Mouse (Mus musculus) midbrain, embryonic 15.5 days (tissue): ENCODE data around the gene Foxp1. TPM values are rescaled to one million over a fixed set of nuclear protein-coding genes. Genes with fewer than 3 reads are reported as not detected.

ENCODE experiments used
- ATAC-seq: fragments of 200-750 bp; cut with Nextera tagmentation; replicated peaks from 2 replicates; pipeline ENCODE4 v1.8.0; 2017; ENCODE audit warnings: moderate TSS enrichment
- H3K27ac ChIP-seq: fragments of 300-500 bp; sonication (generic); 2 replicates; pipeline ENCODE4 v1.5.1; 2015; ENCODE audit warnings: mild to moderate bottlenecking, inconsistent platforms
- H3K27me3 ChIP-seq: fragments of 300-500 bp; sonication (generic); replicated peaks from 2 replicates; pipeline ENCODE4 v1.6.1; 2015; ENCODE audit warnings: inconsistent platforms
- H3K36me3 ChIP-seq: fragments of 300-500 bp; sonication (generic); replicated peaks from 2 replicates; pipeline ENCODE4 v1.6.1; 2015; ENCODE audit warnings: inconsistent platforms
- H3K4me1 ChIP-seq: fragments of 300-500 bp; sonication (generic); 2 replicates; pipeline ENCODE4 v1.6.1; 2015; ENCODE audit warnings: inconsistent platforms
- H3K4me2 ChIP-seq: fragments of 300-500 bp; sonication (generic); 2 replicates; pipeline ENCODE4 v1.6.1; 2015; ENCODE audit warnings: inconsistent platforms, mild to moderate bottlenecking, moderate library complexity
- H3K4me3 ChIP-seq: fragments of 300-500 bp; sonication (generic); 2 replicates; pipeline ENCODE4 v1.5.1; 2015; ENCODE audit warnings: mild to moderate bottlenecking, inconsistent platforms
- H3K9ac ChIP-seq: fragments of 300-500 bp; sonication (generic); 2 replicates; pipeline ENCODE4 v1.6.1; 2015; ENCODE audit warnings: mild to moderate bottlenecking, inconsistent platforms
- H3K9me3 ChIP-seq: fragments of 300-500 bp; sonication (generic); 2 replicates; pipeline ENCODE4 v1.6.1; 2016; ENCODE audit warnings: inconsistent platforms
- WGBS: fragments of 180-500 bp; shearing (Covaris S2); methylation state at CpG from one replicate; pipeline ENCODE4 v1.1.7; 2015; ENCODE audit warnings: mixed read lengths; 5-methylcytosine and 5-hydroxymethylcytosine counted together
- polyA plus RNA-seq: library from polyadenylated mRNA; unstranded; fragments of >200 nt; fragmentation: Nextera tagmentation; extraction: Ambion mirVana; gene quantifications from 2 replicates; pipeline ENCODE4 v1.2.1, GENCODE M21; 2015

The Foxp1 gene
- polyA plus RNA-seq, 1 experiment from 2014 or later, result 84.1 TPM

DNA sequence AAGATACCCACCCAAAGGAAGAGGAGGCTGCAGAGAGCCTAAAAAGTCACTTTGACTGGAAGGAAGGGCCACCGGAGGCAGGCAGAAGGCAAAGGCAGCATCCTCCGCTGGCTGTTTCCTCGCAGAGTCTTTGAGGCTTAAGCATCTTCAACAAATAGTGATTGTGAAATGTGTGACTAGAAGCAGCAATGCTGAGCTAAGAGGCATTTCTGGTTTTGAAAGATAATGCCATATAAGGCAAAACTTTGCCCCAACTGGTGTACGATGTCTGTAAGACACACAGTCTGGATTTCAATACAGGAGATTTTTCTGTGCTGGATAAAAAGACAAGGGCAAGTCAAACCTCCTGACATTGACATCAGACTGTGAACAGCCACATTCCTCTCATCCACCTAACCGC lies 51.6 kb downstream of the Foxp1 start:
- WGBS, result 82% methylated on average over 5 of the region's 5 CpGs
- H3K9ac ChIP-seq, result no peak overlapping the region
- no peak for ATAC-seq

DNA sequence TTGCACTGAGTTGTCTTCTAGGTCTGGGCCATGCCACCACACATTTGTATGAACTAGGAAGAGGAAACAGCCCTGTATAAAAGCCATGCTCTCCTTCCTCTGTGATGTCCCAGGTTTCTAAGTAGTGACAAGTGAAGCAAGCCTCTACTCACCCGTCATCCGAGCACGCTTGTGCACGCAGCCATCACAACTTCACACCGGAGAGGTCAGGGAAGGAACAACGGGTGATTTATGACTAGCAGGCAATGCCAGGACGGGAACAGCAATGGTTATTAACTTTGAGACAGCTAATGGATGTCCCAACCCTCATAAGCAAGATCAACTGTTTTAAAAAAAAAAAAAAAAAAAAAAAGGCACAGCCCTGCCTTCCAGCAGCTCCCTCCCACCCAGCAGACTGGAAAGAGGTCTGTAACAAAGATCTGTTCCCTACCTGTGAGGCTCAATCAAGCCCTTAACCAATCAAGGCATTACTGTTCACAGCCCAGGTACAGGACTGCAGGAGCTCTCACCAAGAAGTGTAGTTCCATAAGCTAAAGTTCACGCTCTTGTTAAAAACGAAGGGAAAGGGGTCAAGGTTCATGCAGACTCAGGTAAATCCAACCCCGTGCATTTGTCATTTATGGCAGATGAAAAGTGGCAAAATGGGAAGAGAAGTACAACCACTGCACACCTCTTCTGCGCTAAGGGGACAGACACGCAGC lies 53.2 kb downstream of the Foxp1 start:
- no peaks in the 10 kb centered on the region for H3K9me3 ChIP-seq
- no peaks in the 10 kb centered on the region for H3K27me3 ChIP-seq
- H3K4me2 ChIP-seq, result no peak overlapping the region
- ATAC-seq, result no peak
- 92% methylated on average over 12 of the region's 12 CpGs for WGBS
- H3K4me3 ChIP-seq, result no peak overlapping the region
- no peaks in the 10 kb centered on the region; the same call in 1 of the 2 replicates for H3K4me1 ChIP-seq
- H3K27ac ChIP-seq, result no peak overlapping the region
- no peak overlapping the region for H3K9ac ChIP-seq
- H3K36me3 ChIP-seq, result no peaks in the 10 kb centered on the region

More for the DNA sequence above, 51.6 kb downstream of the Foxp1 start:
- Histone ChIP-seq H3K27me3 (no peaks in the 10 kb centered on the region), H3K9me3 (no peaks in the 10 kb centered on the region), H3K27ac (no peak overlapping the region), H3K4me2 (no peak overlapping the region), H3K4me1 (no peaks in the 10 kb centered on the region; the same call in 1 of the 2 replicates), H3K4me3 (no peak overlapping the region), H3K36me3 (no peaks in the 10 kb centered on the region)

DNA sequence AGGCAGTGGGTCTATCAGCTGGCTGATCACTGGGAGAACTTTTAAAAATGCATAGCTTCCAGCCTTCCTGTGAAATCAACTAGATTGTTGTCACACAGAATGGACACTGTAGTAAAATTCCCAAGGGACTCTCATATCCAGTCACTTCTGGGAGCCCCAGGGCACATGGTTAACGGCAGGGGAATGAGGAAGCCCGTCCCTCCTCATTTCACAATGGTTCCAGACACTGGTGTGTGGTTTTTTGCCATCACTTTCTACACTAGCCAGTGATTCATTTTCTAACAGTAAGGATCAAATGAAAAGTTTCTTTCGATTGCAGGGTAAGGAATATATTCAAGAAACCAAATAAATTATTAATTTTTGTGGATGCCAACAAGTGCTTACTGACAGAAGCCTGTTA lies 54.7 kb downstream of the Foxp1 start:
- WGBS, result 51% methylated on average over 3 of the region's 3 CpGs
- no peaks in the 10 kb centered on the region for H3K9me3 ChIP-seq
- ATAC-seq, result no peak
- no peak overlapping the region for H3K27ac ChIP-seq
- H3K4me1 ChIP-seq, result no peaks in the 10 kb centered on the region; the same call in 1 of the 2 replicates
- no peak overlapping the region for H3K4me2 ChIP-seq
- H3K36me3 ChIP-seq, result no peaks in the 10 kb centered on the region
- no peaks in the 10 kb centered on the region for H3K27me3 ChIP-seq
- no peak overlapping the region for H3K4me3 ChIP-seq
- no peak overlapping the region for H3K9ac ChIP-seq

DNA sequence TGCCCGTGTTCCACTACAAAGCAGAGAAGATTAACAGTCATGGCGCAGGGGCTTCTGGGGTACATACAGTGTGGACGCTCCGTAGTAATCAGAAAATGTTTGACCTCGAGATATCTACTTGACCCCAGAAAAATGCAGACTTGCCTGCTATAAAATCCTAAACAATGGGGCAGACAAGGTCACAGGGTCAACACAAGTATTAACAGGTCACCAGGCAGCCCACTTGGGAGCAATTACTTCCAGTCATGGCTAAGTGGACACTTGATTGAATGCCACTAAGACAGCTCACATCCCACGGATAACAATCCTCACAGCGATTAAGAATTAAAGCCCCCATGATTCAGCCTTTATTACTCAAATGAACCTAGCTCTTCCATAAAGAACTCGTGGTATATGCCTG lies 55.4 kb downstream of the Foxp1 start:
- Histone ChIP-seq H3K4me2 (no peak overlapping the region), H3K9me3 (no peaks in the 10 kb centered on the region), H3K27ac (no peak overlapping the region), H3K27me3 (no peaks in the 10 kb centered on the region), H3K36me3 (no peaks in the 10 kb centered on the region), H3K4me1 (no peaks in the 10 kb centered on the region; the same call in 1 of the 2 replicates), H3K9ac (no peak overlapping the region), H3K4me3 (no peak overlapping the region)
- no peak for ATAC-seq
- WGBS, result 28% methylated on average over 8 of the region's 8 CpGs

DNA sequence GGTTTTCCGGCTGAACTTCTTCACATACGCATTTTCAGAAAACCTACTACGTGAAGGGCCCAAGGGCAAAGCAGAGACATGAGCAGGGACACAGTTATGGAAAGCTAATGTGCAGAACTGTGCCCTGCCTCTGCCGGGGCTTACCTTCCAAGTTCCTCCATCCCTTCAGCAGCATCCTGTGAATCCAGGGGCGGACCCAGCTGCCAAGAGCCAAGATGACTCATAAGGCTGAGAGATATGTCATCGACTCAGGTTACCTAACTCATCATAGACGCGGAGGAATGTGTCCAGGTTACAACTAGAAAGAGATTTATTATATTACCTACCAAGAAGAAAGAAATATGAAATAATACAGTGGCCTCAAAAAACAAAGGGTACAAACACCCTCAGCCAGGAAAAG lies 56.2 kb downstream of the Foxp1 start:
- Histone ChIP-seq H3K27me3 (no peaks in the 10 kb centered on the region), H3K4me1 (no peaks in the 10 kb centered on the region; the same call in 1 of the 2 replicates), H3K4me2 (no peak overlapping the region), H3K27ac (no peak overlapping the region), H3K9ac (no peak overlapping the region), H3K9me3 (no peaks in the 10 kb centered on the region), H3K36me3 (no peaks in the 10 kb centered on the region), H3K4me3 (no peak overlapping the region)
- ATAC-seq, result no peak
- 87% methylated on average over 8 of the region's 8 CpGs for WGBS

DNA sequence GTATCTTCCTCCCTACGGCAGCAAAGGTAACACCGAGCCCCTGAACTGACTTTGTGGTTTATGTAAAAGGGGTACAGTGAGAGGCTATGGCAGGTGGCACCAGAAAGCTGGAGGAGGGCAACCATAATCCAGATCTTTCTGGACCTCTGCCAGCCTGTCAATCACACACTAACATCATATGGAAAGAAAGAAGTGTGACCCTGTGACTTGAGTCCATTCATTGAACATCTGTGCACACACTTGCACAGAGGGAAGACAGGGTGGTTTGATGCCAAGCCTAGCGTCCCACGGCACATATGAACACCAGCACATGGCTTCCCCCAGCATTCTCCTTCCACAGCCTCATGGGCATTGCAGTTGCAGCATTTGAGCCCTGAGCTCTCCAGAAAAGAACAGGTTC lies 58.1 kb downstream of the Foxp1 start:
- Histone ChIP-seq H3K27me3 (no peaks in the 10 kb centered on the region), H3K9ac (no peak overlapping the region), H3K9me3 (no peaks in the 10 kb centered on the region), H3K4me2 (no peak overlapping the region), H3K36me3 (no peaks in the 10 kb centered on the region), H3K4me3 (no peak overlapping the region), H3K27ac (no peak overlapping the region), H3K4me1 (no peaks in the 10 kb centered on the region; the same call in 1 of the 2 replicates)
- 69% methylated on average over 4 of the region's 4 CpGs for WGBS
- ATAC-seq, result no peak

DNA sequence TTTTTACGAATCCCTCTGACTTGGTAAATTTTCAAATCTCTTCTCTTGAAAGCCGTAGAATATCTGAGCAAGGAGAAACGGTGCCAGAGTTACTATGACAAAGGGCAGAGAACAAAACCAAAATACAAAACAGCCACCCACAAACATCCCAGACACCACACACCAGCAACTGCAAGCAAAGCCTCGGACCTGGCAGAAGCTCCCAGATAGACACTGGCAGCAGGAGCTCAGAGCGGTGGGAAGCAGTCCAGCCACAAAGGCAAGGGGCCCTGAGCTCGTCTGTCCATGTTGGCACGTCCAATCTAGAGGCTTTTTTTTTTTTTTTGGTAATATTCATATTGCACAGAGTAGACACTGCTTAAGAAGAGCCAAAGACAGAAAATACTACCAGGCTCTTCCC lies 58.6 kb downstream of the Foxp1 start:
- no peaks in the 10 kb centered on the region for H3K9me3 ChIP-seq
- H3K27ac ChIP-seq, result no peak overlapping the region
- H3K4me1 ChIP-seq, result no peaks in the 10 kb centered on the region; the same call in 1 of the 2 replicates
- H3K4me2 ChIP-seq, result no peak overlapping the region
- H3K4me3 ChIP-seq, result no peak overlapping the region
- no peaks in the 10 kb centered on the region for H3K36me3 ChIP-seq
- no peaks in the 10 kb centered on the region for H3K27me3 ChIP-seq
- ATAC-seq, result no peak
- H3K9ac ChIP-seq, result no peak overlapping the region
- 73% methylated on average over 7 of the region's 7 CpGs for WGBS

DNA sequence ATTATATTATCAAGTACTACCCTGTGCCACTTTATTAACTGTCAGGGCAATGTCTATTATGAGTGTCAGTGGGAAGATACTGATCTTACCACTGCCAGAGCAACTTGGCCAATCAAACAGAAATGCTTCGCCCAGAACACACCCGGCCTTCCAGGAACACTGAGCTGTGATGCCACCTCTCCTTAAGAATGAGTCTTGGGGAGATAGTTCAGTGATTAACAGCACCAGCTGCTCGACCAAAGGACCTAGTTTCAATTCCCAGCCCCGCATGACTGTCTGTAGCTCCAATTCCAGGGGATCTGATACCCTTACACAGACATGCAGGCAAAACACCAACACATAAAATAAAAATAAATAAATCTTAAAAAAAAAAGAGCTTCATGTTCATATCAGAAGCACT lies 63.7 kb downstream of the Foxp1 start:
- H3K9ac ChIP-seq, result no peak overlapping the region
- no peaks in the 10 kb centered on the region for H3K9me3 ChIP-seq
- no peaks in the 10 kb centered on the region for H3K4me1 ChIP-seq
- H3K36me3 ChIP-seq, result no peaks in the 10 kb centered on the region
- H3K4me2 ChIP-seq, result no peak overlapping the region
- WGBS, result 90% methylated on average over 4 of the region's 4 CpGs
- no peak for ATAC-seq
- no peak overlapping the region for H3K4me3 ChIP-seq
- no peak overlapping the region for H3K27ac ChIP-seq
- H3K27me3 ChIP-seq, result no peaks in the 10 kb centered on the region

DNA sequence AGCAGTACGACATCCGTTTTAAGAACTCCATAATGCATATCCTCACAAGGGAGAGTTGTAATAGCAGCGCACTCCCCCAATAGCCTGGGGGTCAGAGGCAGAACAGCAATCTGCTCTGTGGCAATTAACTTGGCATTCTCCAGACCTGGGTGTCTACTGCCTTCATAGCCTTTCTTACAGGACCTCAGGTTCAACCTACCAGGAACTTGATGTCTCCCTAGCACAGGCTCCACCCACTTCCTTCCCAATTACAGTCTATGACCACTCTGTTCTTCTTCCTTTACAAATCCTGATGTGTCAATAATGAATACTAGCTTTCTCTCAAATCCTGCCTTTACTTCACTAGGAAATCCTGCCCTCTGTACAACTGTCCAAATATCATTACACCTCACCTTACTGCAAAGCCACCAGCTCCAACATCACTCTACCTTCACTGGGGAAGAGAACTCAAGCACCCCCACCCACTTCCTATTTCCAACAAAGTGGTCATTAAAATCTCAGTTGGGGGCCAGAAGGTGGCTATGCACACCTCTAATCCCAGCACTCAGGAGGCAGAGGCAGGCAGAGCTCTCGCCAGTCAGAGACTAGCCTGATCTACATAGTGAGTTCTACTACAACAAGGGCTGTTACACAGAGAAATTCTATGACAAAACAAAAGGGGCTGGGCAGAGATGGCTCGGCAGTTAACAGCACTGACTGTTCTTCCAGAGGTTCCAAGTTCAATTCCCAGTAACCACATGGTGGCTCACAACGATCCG lies 68.6 kb downstream of the Foxp1 start:
- Histone ChIP-seq H3K4me3 (no peak overlapping the region), H3K27ac (no peak overlapping the region), H3K4me1 (no peaks in the 10 kb centered on the region), H3K27me3 (no peaks in the 10 kb centered on the region), H3K36me3 (no peaks in the 10 kb centered on the region), H3K9ac (no peak overlapping the region), H3K4me2 (no peak overlapping the region), H3K9me3 (no peaks in the 10 kb centered on the region)
- WGBS, result 88% methylated on average over 7 of the region's 7 CpGs
- no peak for ATAC-seq

DNA sequence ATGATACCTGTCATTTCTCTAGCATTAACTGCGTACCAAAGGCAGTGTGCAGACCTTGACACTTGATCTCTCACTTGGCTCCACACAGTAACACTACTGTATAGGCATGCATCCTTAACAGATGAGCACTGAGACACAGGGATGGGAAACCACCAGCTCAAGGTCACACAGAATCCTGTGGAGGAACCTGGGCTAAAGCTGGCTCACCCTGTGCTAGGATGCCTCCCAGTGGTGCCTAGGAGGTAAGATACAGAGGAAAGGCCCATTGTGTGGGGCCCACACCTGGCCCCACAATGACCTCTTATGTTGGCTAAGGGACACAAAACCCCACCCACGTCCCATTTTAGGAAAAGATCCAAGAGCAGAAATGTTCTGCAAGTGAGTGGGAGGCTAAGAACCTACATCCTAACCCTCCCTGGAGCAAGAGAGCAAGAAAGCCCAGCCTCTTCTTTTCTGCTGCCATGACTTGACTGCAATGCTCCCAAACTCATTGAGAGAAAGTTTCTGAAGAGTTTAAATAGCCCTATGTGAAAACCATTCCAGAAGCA lies 69.8 kb downstream of the Foxp1 start:
- H3K27ac ChIP-seq, result no peak overlapping the region
- H3K4me1 ChIP-seq, result no peaks in the 10 kb centered on the region
- H3K4me3 ChIP-seq, result no peak overlapping the region
- no peak for ATAC-seq
- WGBS, result 76% methylated on average over 2 of the region's 2 CpGs
- H3K27me3 ChIP-seq, result no peaks in the 10 kb centered on the region
- no peak overlapping the region for H3K9ac ChIP-seq
- no peaks in the 10 kb centered on the region for H3K36me3 ChIP-seq
- no peak overlapping the region for H3K4me2 ChIP-seq
- H3K9me3 ChIP-seq, result no peaks in the 10 kb centered on the region

DNA sequence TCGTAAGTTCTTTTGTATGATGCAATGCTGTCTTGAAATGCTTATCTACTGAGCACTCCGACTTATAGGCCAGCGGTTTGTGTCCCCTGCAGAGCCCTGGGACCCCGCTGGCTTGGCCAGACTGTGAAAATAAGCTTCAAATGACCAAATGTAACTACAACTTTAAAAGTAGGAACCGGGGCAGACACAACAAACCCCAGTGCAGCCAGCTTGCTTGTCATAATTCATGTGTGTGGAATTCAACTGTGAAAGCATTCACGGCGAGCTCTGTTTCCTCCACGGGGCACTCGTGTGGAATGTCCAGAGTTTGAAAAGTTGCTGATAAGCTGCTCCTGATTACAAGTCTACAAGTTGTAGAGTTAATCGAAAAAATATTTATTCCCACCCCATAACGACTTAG lies 71.0 kb downstream of the Foxp1 start:
- no peak overlapping the region for H3K27ac ChIP-seq
- no peaks in the 10 kb centered on the region for H3K9me3 ChIP-seq
- no peak overlapping the region for H3K9ac ChIP-seq
- 54% methylated on average over 11 of the region's 11 CpGs for WGBS
- H3K27me3 ChIP-seq, result no peaks in the 10 kb centered on the region
- H3K4me2 ChIP-seq, result no peak overlapping the region
- no peak for ATAC-seq
- no peaks in the 10 kb centered on the region for H3K4me1 ChIP-seq
- no peaks in the 10 kb centered on the region for H3K36me3 ChIP-seq
- H3K4me3 ChIP-seq, result no peak overlapping the region

DNA sequence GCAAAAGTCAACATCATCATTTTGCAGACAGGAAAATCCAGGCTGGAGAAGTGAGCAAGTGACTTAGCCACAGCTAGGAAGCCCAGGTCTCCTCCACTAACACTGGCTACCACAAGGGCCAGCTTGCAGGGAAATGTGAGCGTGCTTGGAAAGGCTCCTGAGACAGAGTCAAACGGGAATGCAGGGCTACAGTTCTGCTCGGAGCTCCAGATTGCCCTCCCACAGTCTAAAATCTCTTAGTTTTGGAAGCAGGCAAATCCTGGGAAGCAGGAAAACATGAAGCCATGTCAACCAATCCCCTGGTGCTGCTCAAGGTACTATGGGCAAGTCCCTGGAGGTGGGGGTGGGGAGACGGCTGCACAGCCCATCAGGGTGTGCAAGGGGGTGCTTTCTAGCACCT lies 75.1 kb downstream of the Foxp1 start:
- WGBS, result 83% methylated on average over 4 of the region's 4 CpGs
- no peak for ATAC-seq
- no peak overlapping the region for H3K4me3 ChIP-seq
- no peaks in the 10 kb centered on the region for H3K9me3 ChIP-seq
- H3K27me3 ChIP-seq, result no peaks in the 10 kb centered on the region
- no peaks in the 10 kb centered on the region for H3K36me3 ChIP-seq
- no peak overlapping the region for H3K27ac ChIP-seq
- no peaks in the 10 kb centered on the region for H3K4me1 ChIP-seq
- H3K4me2 ChIP-seq, result no peak overlapping the region
- H3K9ac ChIP-seq, result no peak overlapping the region
